Mouse (Mus musculus) layer of hippocampus, postnatal 14 days (tissue): Measurements from ENCODE around the gene Pick1. TPM values are rescaled to one million over a fixed set of nuclear protein-coding genes. Genes with fewer than 3 reads are reported as not detected.

Experiments
- DNase-seq, 2 experiments: peaks; one replicate each; pipeline ENCODE4 v3.0.0; 2021 to 2022; ENCODE audit warnings: low spot score in 2 of 2, mixed read lengths in 1 of 2
- total RNA-seq, 2 experiments: library from RNA; stranded (reverse); gene quantifications; 2 replicates each; pipeline ENCODE4 v1.2.3; 2021

Pick1 gene
- total RNA-seq, 2 experiments from 2014 or later = 47.6 to 47.8 TPM

DNA sequence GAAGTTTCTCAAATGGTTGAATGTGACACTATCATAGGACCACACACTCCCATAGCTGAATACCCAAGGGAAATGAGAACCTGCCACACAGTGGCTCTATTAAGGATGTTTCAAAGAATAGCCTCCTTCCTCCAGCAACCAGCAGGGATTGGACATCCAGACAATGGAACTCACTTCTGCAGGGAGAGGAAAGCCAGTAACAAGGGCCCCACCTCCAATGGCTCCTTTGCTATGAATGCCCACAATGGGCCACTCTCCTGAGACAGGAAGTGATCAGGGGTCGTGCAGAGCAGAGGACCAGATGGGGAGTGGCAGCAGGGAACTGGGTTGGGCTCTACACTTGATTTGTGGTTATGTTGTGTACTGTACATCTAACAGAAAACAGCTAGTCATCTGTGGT is 39.5 kb downstream of the Pick1 start:
- DNase-seq = no peak

DNA sequence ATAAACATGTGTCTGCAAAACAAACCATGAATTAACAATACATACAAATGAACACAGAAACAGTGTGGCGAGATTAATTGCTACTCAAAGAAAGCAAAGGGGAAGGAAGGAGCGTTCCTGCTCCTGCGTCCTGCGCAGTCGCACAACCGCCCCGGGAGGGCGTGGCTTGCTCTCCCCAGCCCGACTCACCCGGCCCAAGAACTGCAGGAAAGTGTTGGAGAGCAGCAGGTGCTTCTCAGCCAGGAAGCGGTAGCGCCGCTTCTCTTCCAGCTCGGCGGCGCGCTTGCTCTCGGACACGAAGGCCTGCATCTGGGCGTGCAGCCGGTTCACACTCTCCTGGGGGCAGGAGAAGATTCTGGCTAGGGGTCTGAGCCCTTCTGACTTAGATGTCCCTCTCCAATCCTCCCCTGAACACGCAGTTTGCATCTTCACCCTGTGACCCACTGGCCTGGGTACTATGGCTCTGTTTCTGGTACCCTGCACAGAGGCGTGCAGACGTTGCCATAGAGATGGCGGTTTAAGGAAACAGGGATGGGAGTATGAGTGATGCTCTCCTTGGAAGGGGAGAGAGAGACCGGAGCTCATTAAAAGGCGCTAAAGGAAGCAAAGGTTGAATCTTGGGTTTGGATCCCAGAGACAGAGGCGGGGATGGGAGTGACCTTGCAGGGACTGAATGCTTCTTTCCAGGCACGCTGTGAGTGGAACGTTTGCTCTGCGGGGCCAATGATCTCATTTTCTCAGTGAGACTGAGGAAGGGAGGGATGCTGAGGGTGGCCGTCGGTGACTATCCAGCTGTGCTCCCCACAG is 41.5 kb downstream of the Pick1 start:
- DNase-seq = peak; percentile 29 to 36

DNA sequence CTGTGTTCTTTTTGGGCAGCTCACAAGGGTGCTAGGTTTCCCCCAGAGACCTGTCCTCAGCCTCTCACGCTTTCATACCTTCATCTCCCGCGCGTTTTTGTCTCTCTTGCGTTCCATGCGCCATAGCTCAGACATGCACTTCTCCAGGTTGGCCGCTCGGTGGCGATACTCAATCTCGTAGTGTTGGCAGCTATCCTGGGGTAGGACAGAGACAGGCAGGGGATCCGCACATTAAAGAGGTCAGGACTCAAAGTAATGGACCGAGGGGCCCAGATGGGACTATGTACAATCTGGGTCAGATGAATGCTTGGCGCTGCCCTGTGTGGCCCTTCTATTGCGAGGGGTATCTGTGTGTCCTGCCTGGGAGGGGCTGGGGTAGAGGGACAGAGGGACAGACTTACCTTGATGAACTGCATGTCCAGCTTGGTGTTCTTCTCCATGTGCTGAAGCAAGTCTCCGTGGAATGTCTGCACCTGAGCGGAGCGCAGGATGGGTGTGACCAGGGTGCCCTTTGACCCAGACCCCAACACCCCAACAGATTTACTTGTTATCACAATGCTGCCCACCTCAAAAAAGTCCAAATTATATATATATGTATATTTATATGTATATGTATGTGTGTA is 42.3 kb downstream of the Pick1 start:
- peak; percentile 28 to 41 for DNase-seq

DNA sequence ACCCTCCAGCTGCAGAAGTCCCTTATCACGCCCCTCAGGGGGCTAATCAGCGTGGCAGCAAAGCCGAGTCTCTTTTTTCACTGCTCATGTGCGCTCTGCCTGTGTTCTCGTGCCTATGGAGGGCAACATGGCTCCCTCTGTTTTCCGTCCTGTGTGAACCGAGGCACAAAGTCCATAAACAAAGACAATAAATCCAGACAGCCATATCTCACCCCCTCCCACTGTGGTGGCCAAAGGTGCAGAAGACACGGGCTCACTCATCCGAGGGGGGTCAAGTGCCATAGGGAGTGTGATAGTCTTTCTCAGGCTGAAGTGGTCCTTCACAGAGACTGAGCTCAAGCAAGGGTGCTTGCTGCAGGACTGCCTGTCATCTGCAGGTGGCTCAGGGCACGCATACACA is 44.0 kb downstream of the Pick1 start:
- DNase-seq = no peak

DNA sequence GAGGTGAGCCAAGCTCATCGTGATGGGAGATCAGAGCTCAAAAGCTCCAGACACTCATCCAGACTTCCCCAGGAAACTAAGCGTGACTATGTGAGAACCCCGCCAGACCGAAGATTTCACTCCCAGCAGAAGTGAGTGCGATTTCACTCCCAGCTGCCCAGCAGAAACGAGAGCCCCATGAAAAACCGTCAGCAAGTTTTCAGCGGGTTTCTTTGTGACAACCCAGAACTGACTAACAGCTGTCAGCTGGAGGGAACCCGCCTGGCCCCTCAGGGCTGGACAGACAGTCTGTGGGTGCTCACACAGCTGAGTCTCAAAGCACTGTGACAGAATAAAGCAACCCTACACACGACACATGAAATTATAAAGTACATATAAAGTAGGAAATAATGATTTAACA is 48.8 kb downstream of the Pick1 start:
- no peak for DNase-seq

DNA sequence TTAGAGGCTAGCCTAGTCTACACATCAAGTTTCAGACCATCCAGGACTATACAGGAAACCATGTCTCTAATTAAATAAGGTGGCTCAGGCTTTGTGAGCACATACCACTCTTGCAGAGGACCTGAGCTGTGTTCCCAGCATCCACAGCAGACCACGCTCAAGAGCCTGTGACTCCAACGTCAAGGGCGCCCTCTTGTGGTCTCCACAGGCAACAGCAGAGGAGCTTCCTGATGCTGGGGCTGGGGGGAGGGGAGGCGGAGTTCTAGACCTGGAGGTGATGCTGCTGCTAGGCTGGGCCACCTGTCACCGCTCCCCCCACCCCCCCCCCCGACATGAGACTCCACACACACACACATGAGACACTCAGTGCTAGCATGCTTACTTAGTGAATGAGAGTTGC is 51.2 kb downstream of the Pick1 start:
- no peak for DNase-seq

DNA sequence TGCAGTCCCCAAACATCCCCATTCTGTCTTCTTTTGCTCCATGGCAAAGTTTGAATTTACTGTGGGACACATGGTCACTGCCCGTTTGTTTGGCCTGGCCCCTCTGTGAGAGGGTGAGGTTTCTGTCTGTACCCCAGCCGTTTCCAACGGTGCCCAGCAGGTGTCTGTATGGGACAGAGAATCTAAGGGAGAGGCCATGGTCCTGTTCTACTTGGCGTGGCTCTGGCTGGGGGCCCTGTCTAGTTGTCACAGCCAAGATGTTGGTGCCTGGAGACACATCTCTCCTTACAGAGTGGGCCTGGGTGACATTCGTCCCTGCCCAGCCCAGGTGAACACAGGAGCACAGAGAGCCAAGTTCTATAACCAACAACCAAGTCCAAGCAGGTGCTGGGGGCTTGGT is 51.9 kb downstream of the Pick1 start:
- DNase-seq = no peak

DNA sequence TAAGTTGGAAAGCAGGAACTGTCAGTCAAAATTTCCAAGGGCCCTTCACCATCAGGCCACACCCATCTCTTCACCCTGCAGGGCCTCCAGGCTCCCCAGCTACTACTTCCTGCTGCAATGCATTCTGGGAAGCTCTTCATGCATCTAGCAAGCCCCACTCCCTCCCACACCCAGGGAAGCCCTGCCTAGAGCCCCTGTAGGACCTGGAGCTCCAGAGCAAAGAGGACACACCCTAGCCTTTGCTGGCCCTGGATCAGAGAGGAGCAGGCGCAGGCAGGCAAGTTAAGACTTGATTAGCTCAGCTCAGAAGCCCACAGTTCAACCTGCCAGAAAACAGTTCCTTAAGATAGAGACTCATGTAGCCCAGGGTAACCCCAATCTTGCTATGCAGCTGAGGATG is 52.4 kb downstream of the Pick1 start:
- DNase-seq = no peak

DNA sequence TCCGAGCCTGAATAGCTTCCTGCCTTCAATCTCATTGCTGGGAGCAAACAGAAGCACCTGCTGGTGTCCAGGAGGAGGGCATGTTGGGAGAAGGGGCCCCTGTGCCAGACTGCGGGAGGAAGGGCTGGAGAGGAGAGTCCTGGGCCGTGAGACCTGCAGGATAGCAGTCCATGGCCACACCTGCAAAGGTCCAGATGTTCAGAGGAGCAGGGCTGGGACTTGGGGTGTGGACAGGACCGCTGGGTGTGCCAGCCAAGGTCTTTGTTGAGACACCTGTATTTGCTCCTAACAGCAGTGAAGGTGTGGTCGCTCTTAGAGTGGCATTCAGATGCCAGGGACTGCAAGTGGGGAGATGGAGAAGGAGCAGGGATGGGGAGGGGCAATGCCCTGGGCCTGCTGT is 53.5 kb downstream of the Pick1 start:
- no peak for DNase-seq

DNA sequence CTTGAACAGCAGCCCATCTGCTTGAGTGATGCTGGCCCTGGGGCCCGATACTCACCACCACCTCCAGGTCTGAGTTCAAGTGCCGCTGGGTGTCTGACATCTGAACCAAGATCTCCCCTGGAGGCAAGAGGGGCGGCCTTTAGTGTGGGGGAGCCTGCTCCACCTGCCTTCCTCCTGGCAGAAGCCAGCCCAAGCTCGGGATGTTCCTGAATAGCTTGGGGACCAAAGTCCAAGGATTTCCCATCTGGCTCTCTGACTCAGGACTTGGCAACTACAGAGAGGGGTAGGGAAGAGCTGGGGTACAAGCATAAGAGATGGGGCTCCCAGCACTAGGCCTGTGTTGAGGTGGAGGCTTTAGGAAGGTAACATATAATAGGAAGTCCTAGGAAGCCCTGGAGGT is 54.4 kb downstream of the Pick1 start:
- no peak for DNase-seq

DNA sequence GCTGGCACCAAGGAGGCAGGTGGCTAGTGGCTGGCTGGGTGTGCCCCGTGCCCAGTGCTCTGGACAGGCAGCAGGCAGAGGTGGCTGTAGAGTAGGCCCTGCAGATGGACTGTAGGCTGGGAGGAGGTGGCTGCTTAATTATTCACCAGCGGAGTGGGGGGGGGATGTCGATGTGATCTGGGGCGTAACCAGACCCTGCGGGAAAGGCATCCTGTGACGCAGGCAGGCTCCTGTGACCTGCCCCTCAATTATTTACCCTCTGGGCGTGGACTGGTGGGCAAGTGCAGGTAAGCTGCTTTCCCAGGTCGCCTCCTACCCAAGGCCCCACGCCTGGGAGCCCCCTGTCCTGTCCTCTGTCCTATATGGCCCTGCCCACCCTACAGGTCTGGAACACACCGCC is 56.4 kb downstream of the Pick1 start, which contains the start of gene Baiap2l2:
Gene Baiap2l2 (minus strand): TSS at position 139 of the 400 bp plus-strand sequence.
- no peak for DNase-seq

DNA sequence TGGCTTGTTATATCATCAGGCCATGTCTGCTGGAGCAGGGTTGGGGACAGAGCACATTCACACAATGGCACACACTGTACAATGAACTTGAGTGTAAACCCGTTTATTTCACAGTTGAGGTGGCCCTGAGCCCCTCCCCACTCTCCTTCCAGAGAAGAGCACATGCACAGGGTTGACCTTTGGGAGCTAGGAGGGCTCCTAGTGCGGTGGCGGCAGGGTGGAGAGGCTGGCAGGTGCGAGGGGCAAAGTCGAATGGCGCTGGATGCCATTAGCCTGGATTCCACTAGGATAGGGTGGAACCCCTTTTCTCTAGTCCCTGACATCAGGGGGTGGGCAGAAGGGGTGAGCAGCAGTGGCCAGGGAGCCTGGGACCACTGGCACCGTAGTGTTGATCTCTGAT is 57.2 kb downstream of the Pick1 start:
- DNase-seq = no peak

DNA sequence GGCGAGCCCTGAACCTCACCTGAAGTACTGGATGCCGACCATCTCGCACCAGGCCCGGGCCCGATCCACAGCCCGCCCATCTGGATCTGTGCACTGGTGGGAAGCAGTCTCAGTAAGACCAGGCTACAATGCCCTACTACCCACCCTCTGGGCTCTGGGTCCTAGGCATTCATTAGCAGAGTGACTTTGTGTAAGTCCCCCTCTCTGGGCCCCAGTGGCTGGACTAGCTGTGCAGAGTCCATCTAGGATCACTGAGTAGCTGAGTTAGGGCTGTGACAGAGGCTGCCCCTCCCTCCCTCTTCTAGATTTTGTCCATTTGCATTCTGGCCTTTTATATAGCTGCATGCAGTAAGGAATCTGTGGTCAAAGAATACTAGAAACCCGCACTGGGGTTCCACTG is 58.1 kb downstream of the Pick1 start:
- DNase-seq = no peak

DNA sequence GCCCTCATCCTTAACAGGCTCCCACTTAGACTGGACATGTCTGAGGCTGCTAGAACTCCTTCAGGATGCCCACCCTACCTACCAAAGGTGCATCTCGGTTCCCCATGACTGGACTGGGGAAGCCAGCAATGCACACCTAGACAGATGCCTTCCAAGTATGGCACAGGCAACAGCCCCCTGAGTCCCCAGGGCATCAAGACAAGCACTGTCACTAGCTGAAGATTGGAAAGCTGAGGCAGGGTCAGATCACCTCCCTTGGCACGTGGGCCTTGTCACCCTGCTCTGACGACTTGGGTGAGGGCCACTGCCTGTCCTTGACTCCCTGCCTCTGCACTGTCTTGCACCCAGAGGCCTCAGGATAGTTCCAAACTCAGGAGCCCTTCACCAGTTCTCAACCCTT is 59.4 kb downstream of the Pick1 start:
- no peak for DNase-seq

DNA sequence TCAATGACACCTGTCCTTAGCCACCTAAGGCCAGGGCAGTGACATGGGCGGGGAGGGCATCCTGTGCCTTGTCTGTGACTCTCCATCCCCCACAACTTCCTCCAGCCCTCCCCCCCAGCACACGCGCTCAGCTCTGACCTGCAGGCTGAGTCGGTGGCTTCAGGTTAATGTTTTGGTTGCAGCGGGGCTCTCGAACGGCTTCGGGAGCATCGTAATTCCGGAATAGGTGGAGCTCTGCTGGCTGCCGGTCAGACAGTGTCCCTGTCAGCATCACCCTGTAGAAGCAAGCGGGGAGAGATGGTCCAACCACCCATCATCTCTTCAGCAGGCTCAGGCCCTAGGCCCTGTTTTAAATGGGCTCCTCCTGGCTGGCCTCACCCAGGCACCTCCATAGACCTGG is 60.5 kb downstream of the Pick1 start:
- DNase-seq = no peak

DNA sequence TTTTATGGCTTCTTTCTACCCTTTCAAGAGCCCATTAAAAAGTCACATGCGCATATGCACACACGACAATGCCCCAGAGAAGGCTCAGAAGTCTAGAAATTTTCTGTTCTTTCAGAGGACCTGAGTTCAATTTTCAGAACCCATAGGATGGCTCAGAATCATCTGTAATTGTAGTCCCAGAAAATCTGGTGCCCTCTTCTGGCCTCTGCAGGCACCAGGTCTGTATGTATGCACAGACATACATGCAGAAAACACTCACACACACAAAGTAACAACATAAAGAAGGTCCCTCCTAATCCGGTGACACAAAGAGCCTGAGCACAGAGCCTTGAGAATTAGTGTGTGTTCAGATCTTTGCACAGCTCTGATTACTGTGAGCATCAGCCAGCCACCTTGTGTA is 61.4 kb downstream of the Pick1 start:
- DNase-seq = no peak

DNA sequence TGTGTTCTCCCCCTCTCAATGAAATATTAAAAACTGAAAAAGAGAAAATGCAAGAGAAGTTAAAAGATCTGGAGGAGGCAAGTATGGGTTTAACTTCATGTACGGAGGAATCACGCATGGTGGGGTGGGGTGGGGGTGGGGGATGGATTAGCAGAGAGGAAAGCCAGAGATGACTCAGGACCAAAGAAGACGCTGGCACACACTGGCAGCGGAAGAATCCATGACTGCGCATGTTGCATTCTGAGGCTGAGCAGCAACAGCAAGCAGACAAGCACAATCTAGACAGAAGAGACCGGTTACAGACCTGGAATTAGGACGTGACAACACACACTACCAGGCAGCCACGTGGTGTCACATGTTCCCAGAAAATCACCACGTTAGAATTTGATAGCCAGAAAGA is 63.8 kb downstream of the Pick1 start:
- DNase-seq = no peak

DNA sequence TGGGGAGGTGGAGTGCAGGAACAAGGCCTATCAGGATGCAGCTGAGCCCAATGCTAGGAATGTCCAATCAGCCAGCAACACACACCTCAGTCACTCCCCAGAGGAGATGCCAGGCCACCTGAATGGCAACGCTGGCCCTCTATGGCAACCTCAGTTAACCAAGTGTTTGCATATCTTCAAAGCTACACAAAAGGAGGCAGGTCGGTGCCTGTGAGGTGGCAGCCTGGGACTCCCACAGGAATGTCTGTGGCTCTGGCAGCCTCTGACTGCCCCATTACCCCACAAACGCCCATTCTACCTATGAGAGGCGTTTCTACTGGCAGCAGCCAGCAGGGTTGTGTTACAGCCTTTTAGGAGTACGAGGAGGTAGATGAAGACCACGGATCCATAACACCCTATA is 69.6 kb downstream of the Pick1 start:
- no peak for DNase-seq

Other genes starting within 250 kb of the Pick1 start
- 10 to 100 TPM; 88.8 to 94.3 TPM for gene H1f0, start 200.7 kb upstream of the Pick1 start, total RNA-seq
- under 1 TPM in 1 of 2 experiments, not detected in 1; 0.72 TPM for gene Galr3, start 187.3 kb upstream of the Pick1 start, total RNA-seq
- 10 to 100 TPM; 18.9 to 19.0 TPM for gene Ankrd54, start 166.3 kb upstream of the Pick1 start, total RNA-seq
- gene Eif3l, start 154.0 kb upstream of the Pick1 start, total RNA-seq = 10 to 100 TPM; 82.2 to 83.1 TPM
- 10 to 100 TPM; 36.5 to 39.3 TPM for gene Micall1, start 120.3 kb upstream of the Pick1 start, total RNA-seq
- gene Polr2f, start 88.2 kb upstream of the Pick1 start, total RNA-seq = 100 to 1,000 TPM; 114 to 125 TPM
- 10 to 100 TPM; 12.4 to 13.5 TPM for gene 1700088E04Rik, start 87.9 kb upstream of the Pick1 start, total RNA-seq
- 10 to 100 TPM; 52.2 to 54.1 TPM for gene Sox10, start 63.9 kb upstream of the Pick1 start, total RNA-seq
- gene Gm49486, start 218 bp downstream of the Pick1 start, total RNA-seq = 1 to 10 TPM; 1.3 to 1.7 TPM
- gene Slc16a8, start 25.6 kb downstream of the Pick1 start, total RNA-seq = 1 to 10 TPM in 1 of 2 experiments, under 1 TPM in 1; 0.21 to 1.0 TPM
- 1 to 10 TPM; 2.7 to 4.0 TPM for gene Baiap2l2, start 56.4 kb downstream of the Pick1 start, total RNA-seq
- gene Pla2g6, start 99.2 kb downstream of the Pick1 start, total RNA-seq = 10 to 100 TPM; 18.5 to 22.3 TPM
- gene Maff, start 117.4 kb downstream of the Pick1 start, total RNA-seq = 1 to 10 TPM; 1.7 to 2.0 TPM
- gene Tmem184b, start 174.4 kb downstream of the Pick1 start, total RNA-seq = 10 to 100 TPM; 47.4 to 49.2 TPM
- gene Csnk1e, start 226.4 kb downstream of the Pick1 start, total RNA-seq = 100 to 1,000 TPM; 139 to 147 TPM